Mouse (Mus musculus): ENCODE data around the gene Zfp791.
"Not testable (repeated sequence)": the region's sequence is repeated elsewhere in the genome, so short reads cannot be mapped to it uniquely, and the experiment has no call there.

The Zfp791 gene

GRCm38 (mm10) chr8:85083108-85083813 is 39.6 kb downstream of the Zfp791 start, which contains the start of gene Man2b1:
TSS of gene Man2b1 (plus strand) at chr8:85083270.
- peak; percentile 96 for DNase-seq (ENCODE audit: low spot score)

- not testable (repeated sequence) for DNase-seq (ENCODE audit: low spot score)
Measured at GRCm38 (mm10) chr8:85082169-85082568, 40.7 kb downstream of the Zfp791 start.

GRCm38 (mm10) chr8:85081216-85081555 is 41.7 kb downstream of the Zfp791 start, which contains the start of gene Wdr83:
TSS of gene Wdr83 (minus strand) at chr8:85081306.
- DNase-seq (ENCODE audit: low spot score), result peak; percentile 61

GRCm38 (mm10) chr8:85080532-85081215 is 42.2 kb downstream of the Zfp791 start, which contains the start of gene Wdr83os:
TSS of gene Wdr83os (plus strand) at chr8:85080740.
- DNase-seq (ENCODE audit: low spot score), result peak; percentile 47

- DNase-seq (ENCODE audit: low spot score), result no peak
Measured at GRCm38 (mm10) chr8:85080214-85080531, 42.7 kb downstream of the Zfp791 start.

- peak; percentile 84 for DNase-seq (ENCODE audit: low spot score)
Measured at GRCm38 (mm10) chr8:85076993-85077392, 45.9 kb downstream of the Zfp791 start.

- no peak for DNase-seq (ENCODE audit: low spot score)
Measured at GRCm38 (mm10) chr8:85076001-85076400, 46.9 kb downstream of the Zfp791 start.

- no peak for DNase-seq (ENCODE audit: low spot score)
Measured at GRCm38 (mm10) chr8:85074617-85075016, 48.3 kb downstream of the Zfp791 start.

GRCm38 (mm10) chr8:85074167-85074566 is 48.7 kb downstream of the Zfp791 start:
- no peak for DNase-seq (ENCODE audit: low spot score)

- no peak for DNase-seq (ENCODE audit: low spot score)
Measured at GRCm38 (mm10) chr8:85073041-85073612, 49.8 kb downstream of the Zfp791 start.

GRCm38 (mm10) chr8:85072364-85072929 is 50.4 kb downstream of the Zfp791 start:
- no peak for DNase-seq (ENCODE audit: low spot score)

GRCm38 (mm10) chr8:85071514-85072281 is 51.2 kb downstream of the Zfp791 start, which contains the start of gene Dhps:
TSS of gene Dhps (plus strand) at chr8:85071757.
- DNase-seq (ENCODE audit: low spot score), result peak; percentile 94

GRCm38 (mm10) chr8:85071041-85071440 is 51.9 kb downstream of the Zfp791 start:
- DNase-seq (ENCODE audit: low spot score), result no peak

- DNase-seq (ENCODE audit: low spot score), result no peak
Measured at GRCm38 (mm10) chr8:85067982-85068381, 54.9 kb downstream of the Zfp791 start, which contains the start of gene Gm5741. TSS of gene Gm5741 (minus strand) at chr8:85067982.

GRCm38 (mm10) chr8:85067155-85067554 is 55.7 kb downstream of the Zfp791 start:
- no peak for DNase-seq (ENCODE audit: low spot score)

GRCm38 (mm10) chr8:85065213-85065612 is 57.7 kb downstream of the Zfp791 start:
- no peak for DNase-seq (ENCODE audit: low spot score)

- DNase-seq (ENCODE audit: low spot score), result no peak
Measured at GRCm38 (mm10) chr8:85062603-85063002, 60.3 kb downstream of the Zfp791 start.

GRCm38 (mm10) chr8:85059879-85060616 is 62.8 kb downstream of the Zfp791 start, which contains the start of gene Fbxw9:
TSS of gene Fbxw9 (plus strand) at chr8:85060055.
- peak; percentile 92 for DNase-seq (ENCODE audit: low spot score)
